Mouse (Mus musculus): ENCODE results near the gene Prpf38a.

Prpf38a gene

GRCm38 (mm10) chr4:108578840-108579742, at the start of gene Prpf38a, which contains the start of gene Orc1:
Prpf38a (minus strand) TSS chr4:108579336.
Orc1 (plus strand) TSS chr4:108579423.
- DNase-seq = peak; percentile 95

- DNase-seq = no peak
Measured at GRCm38 (mm10) chr4:108627066-108627465, 47.9 kb upstream of the Prpf38a start.

GRCm38 (mm10) chr4:108621504-108621903, 42.4 kb upstream of the Prpf38a start:
- DNase-seq = no peak

GRCm38 (mm10) chr4:108620536-108620935, 41.4 kb upstream of the Prpf38a start:
- DNase-seq = no peak

- DNase-seq = peak; percentile 87
Measured at GRCm38 (mm10) chr4:108619587-108620341, 40.6 kb upstream of the Prpf38a start, which contains the start of gene Cc2d1b. Cc2d1b (plus strand) TSS chr4:108619940.

GRCm38 (mm10) chr4:108619165-108619564, 40.0 kb upstream of the Prpf38a start:
- peak; percentile 39 for DNase-seq

GRCm38 (mm10) chr4:108618586-108618985, 39.5 kb upstream of the Prpf38a start:
- DNase-seq = no peak

- DNase-seq = no peak
Measured at GRCm38 (mm10) chr4:108610935-108611334, 31.8 kb upstream of the Prpf38a start.

- DNase-seq = no peak
Measured at GRCm38 (mm10) chr4:108608651-108609050, 29.5 kb upstream of the Prpf38a start.

GRCm38 (mm10) chr4:108601870-108602269, 22.7 kb upstream of the Prpf38a start:
- no peak for DNase-seq

- no peak for DNase-seq
Measured at GRCm38 (mm10) chr4:108598306-108598705, 19.2 kb upstream of the Prpf38a start.

GRCm38 (mm10) chr4:108595785-108596184, 16.6 kb upstream of the Prpf38a start:
- no peak for DNase-seq

GRCm38 (mm10) chr4:108593376-108593775, 14.2 kb upstream of the Prpf38a start:
- no peak for DNase-seq

GRCm38 (mm10) chr4:108579743-108580411, 741 bp upstream of the Prpf38a start:
- DNase-seq = no peak

GRCm38 (mm10) chr4:108572644-108573043, 6.5 kb downstream of the Prpf38a start:
- no peak for DNase-seq

- DNase-seq = no peak
Measured at GRCm38 (mm10) chr4:108565026-108565425, 14.1 kb downstream of the Prpf38a start.

GRCm38 (mm10) chr4:108539701-108540100, 39.4 kb downstream of the Prpf38a start:
- no peak for DNase-seq

All from right cerebral cortex, postnatal 4 days (tissue).